Mouse (Mus musculus) ES-E14 (cell line): ENCODE data around the gene Arhgap44. TPM values are rescaled to one million over a fixed set of nuclear protein-coding genes. Genes with fewer than 3 reads are reported as not detected.

Experiments used
- DNase-seq: peaks from one replicate; pipeline ENCODE4 v3.0.0-alpha.2; 2013; ENCODE audit warnings: low read depth, low spot score
- H3K27ac ChIP-seq: 2 replicates; pipeline ENCODE4 v1.5.1; 2012; ENCODE audit warnings: low read depth, mild to moderate bottlenecking, low read length, moderate library complexity, mixed read lengths; ENCODE audit not compliant: poor library complexity, insufficient read depth, severe bottlenecking
- H3K36me3 ChIP-seq: 2 replicates; pipeline ENCODE4 v1.6.1; 2012; ENCODE audit warnings: mild to moderate bottlenecking, low read length, moderate library complexity, mixed read lengths; ENCODE audit not compliant: control insufficient read depth, poor library complexity, insufficient read depth, severe bottlenecking
- H3K4me1 ChIP-seq, 2 experiments: fragments of 150-350 bp in 1 of 2; sonication (generic) in 1 of 2; 2 replicates each; pipeline ENCODE4 v1.6.1; 2012; ENCODE audit warnings: low read length in 2 of 2, mild to moderate bottlenecking in 1 of 2, mixed read lengths in 1 of 2; ENCODE audit not compliant: control insufficient read depth in 2 of 2, insufficient read depth in 2 of 2, poor library complexity in 1 of 2
- H3K4me3 ChIP-seq, 2 experiments: fragments of 150-350 bp in 1 of 2; sonication (generic) in 1 of 2; 2 replicates each; pipeline ENCODE4 v1.5.1; 2012; ENCODE audit warnings: low read length in 2 of 2, low read depth in 1 of 2, mild to moderate bottlenecking in 1 of 2, mixed read lengths in 1 of 2; ENCODE audit not compliant: insufficient read depth in 1 of 2, poor library complexity in 1 of 2, severe bottlenecking in 1 of 2
- H3K9ac ChIP-seq: 2 replicates; pipeline ENCODE4 v1.6.1; 2012; ENCODE audit warnings: low read depth, mild to moderate bottlenecking, low read length, mixed read lengths; ENCODE audit not compliant: poor library complexity, insufficient read depth, severe bottlenecking
- H3K9me3 ChIP-seq: fragments of 150-350 bp; sonication (generic); 2 replicates; pipeline ENCODE4 v1.6.1; 2012; ENCODE audit warnings: low read depth, mild to moderate bottlenecking, low read length; ENCODE audit not compliant: control insufficient read depth, insufficient read depth
- CHD2 ChIP-seq: IDR thresholded peaks from 2 replicates; pipeline ENCODE4 v1.6.1; 2014; ENCODE audit warnings: mild to moderate bottlenecking, low read depth, low read length, inconsistent platforms
- HCFC1 ChIP-seq: IDR thresholded peaks from 2 replicates; pipeline ENCODE4 v1.6.1; 2012; ENCODE audit warnings: low read length, inconsistent platforms, borderline replicate concordance; ENCODE audit not compliant: insufficient read depth
- MAFK ChIP-seq: IDR thresholded peaks from 2 replicates; pipeline ENCODE4 v1.6.1; 2014; ENCODE audit warnings: mild to moderate bottlenecking, low read depth, low read length, inconsistent platforms; ENCODE audit not compliant: insufficient read depth
- ZC3H11A ChIP-seq: IDR thresholded peaks from 2 replicates; pipeline ENCODE4 v1.6.1; 2012; ENCODE audit warnings: low read depth, mild to moderate bottlenecking, inconsistent platforms, low read length, borderline replicate concordance
- ZNF384 ChIP-seq: IDR thresholded peaks from 2 replicates; pipeline ENCODE4 v1.6.1; 2012; ENCODE audit warnings: low read depth, low read length, inconsistent platforms
- in situ Hi-C, 2 experiments: fragments of 600-800 bp; cut with MboI; formaldehyde crosslinking; loops; one replicate each; pipeline ENCODE4 v1.15.1; 2025; ENCODE audit warnings: low sequenced_read_pairs in 2 of 2, inconsistent platforms in 1 of 2; ENCODE audit not compliant: unreplicated experiment in 2 of 2
- total RNA-seq: library from RNA; depleted of rRNA; stranded (reverse); fragments of 300-350 nt; gene quantifications from 2 replicates; pipeline ENCODE4 v1.2.3, GENCODE M21; 2012; rRNA removed

Arhgap44 gene
- 8.8 and 9.5 TPM in 2 replicates for total RNA-seq

DNA sequence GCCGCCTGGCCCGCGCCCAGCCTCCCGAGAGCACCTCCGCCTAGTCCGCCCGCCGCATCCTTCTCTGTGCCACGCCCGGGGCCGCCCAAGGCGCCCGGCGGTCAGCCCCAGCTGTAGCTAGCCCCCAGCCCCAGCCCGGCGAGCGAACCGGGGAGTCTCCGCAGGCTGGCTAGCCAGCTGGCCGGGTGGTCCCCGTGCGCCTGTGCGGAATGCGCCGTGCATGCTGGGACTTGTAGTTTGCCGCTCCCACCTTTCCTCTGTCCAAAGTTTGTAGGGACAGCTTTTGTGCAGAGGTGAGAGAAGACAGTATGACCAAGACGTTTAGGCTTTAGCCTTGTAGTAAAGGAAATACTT is at the start of gene Arhgap44:
Gene Arhgap44, minus strand, starts transcription at position 195 of the 354 bp plus-strand sequence.
- Histone ChIP-seq H3K4me1 (peaks cover 2 to 4% of the 10 kb centered on the region in 2 experiments; a peak in 2 of 4 replicates), H3K36me3 (no peaks in the 10 kb centered on the region), H3K4me3 (peak within 1 kb of the TSS; percentile 93 to 95), H3K9ac (peak within 1 kb of the TSS; percentile 81), H3K27ac (no peak within 1 kb of the TSS), H3K9me3 (no peaks in the 10 kb centered on the region)
- DNase-seq = peak; percentile 40
- in situ Hi-C loops = no loop called here
- no peak for TF ChIP-seq ZNF384
- peak; percentile 97 for TF ChIP-seq HCFC1
- no peak for TF ChIP-seq MAFK

DNA sequence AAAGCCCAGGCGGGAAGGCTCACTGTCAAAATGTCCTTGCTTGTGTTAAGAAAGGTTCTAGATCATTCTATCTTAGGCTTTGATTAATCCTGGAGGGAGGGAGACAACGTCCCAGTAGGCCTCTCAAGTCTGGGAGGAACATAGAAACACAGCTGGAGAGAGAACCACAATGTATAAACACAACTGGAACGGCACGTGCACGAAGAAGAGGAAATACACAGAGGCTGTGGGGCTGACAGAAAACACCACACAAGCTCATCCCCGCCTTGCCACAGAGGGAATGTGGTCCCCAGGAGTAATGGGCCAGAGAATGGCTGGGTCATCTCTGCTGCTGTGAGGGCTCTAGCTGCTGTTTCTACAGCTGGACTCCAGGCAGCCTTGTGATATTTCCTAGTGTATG is 48.9 kb upstream of the Arhgap44 start:
- Histone ChIP-seq H3K36me3 (no peaks in the 10 kb centered on the region), H3K27ac (no peak overlapping the region), H3K9me3 (no peaks in the 10 kb centered on the region), H3K4me1 (no peaks in the 10 kb centered on the region), H3K4me3 (no peak overlapping the region), H3K9ac (no peak overlapping the region)
- TF ChIP-seq CHD2 (no peak), HCFC1 (no peak), ZC3H11A (no peak), ZNF384 (no peak), MAFK (no peak)
- in situ Hi-C loops = no loop called here
- no peak for DNase-seq

DNA sequence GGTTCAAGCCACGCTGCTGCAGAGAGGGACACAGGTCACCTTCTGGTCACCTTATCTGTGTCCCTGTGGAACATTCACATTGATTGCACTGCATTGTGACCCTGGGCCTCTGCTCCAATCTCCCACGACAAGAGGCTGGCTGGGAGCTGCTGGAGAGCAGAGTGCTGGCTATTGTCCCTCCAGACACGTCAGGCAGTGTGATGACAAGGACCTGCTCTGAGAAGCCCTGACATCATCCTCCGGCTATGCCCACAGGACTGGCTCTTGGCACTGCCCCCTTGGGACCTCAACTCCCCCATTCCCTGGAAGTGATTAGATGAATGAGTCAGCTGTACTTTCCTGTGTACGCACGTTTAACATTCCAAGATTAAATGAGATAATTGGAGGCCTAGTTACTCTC is 46.7 kb upstream of the Arhgap44 start:
- Histone ChIP-seq H3K9me3 (no peaks in the 10 kb centered on the region), H3K4me3 (no peak overlapping the region), H3K9ac (no peak overlapping the region), H3K4me1 (no peaks in the 10 kb centered on the region), H3K27ac (no peak overlapping the region), H3K36me3 (no peaks in the 10 kb centered on the region)
- in situ Hi-C loops = no loop called here
- DNase-seq = no peak
- no peak for TF ChIP-seq ZC3H11A
- TF ChIP-seq ZNF384 = no peak
- TF ChIP-seq MAFK = no peak
- no peak for TF ChIP-seq CHD2

DNA sequence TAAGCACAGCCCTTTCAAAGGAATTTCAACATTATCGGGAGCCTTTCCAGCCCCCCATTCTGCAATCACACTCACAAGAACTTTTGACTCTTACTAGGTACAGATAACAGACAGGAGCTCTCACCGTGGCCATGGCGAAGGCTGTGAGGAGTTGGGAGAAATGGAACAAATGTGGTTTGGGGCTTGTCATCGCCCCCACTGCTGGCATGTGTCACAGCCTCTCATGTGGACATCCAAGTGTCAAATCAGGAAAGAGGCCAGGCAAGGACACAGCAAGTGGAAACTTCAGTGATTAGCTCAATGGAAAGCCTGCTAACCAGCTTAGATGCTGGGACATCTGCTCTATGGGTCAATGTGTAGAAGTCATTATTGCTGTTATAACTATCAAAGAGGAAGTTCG is 42.5 kb upstream of the Arhgap44 start:
- Histone ChIP-seq H3K27ac (no peak overlapping the region), H3K4me1 (no peaks in the 10 kb centered on the region), H3K9me3 (no peaks in the 10 kb centered on the region), H3K9ac (no peak overlapping the region), H3K4me3 (no peak overlapping the region), H3K36me3 (no peaks in the 10 kb centered on the region)
- in situ Hi-C loops = no loop called here
- TF ChIP-seq HCFC1 (no peak), CHD2 (no peak), ZNF384 (no peak), MAFK (no peak), ZC3H11A (no peak)
- DNase-seq = no peak

DNA sequence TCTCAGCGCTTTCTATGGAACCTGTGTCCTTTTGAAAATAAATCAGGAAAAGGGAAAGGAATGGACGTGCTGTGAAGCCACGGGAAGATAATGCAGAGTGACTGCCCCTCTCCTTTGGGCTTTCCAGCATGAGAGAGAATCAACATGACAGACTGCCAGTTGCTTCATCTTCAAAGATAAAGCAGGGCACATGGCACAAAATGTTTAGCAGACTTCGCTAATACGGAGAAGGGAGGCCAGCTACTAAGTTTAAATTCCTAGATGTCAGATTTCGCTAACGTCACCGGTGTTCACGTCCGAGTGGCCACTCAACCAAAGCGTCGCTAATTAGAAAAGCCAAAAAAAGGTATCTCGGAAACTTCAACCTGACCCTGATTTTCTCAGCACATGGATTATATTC is 41.9 kb upstream of the Arhgap44 start:
- no peak for DNase-seq
- Histone ChIP-seq H3K9me3 (no peaks in the 10 kb centered on the region), H3K4me1 (no peaks in the 10 kb centered on the region), H3K27ac (no peak overlapping the region), H3K36me3 (no peaks in the 10 kb centered on the region), H3K4me3 (no peak overlapping the region), H3K9ac (no peak overlapping the region)
- no peak for TF ChIP-seq ZNF384
- TF ChIP-seq CHD2 = no peak
- no peak for TF ChIP-seq HCFC1
- no peak for TF ChIP-seq MAFK
- TF ChIP-seq ZC3H11A = no peak
- in situ Hi-C loops = no loop called here
